Mouse (Mus musculus) cerebellum, postnatal 14 days (tissue): ENCODE data around the gene Olfml2a.

ENCODE experiments used
- DNase-seq, 2 experiments: peaks; one replicate each; pipeline ENCODE4 v3.0.0; 2021; ENCODE audit warnings: mixed read lengths in 2 of 2

Gene Olfml2a

DNA sequence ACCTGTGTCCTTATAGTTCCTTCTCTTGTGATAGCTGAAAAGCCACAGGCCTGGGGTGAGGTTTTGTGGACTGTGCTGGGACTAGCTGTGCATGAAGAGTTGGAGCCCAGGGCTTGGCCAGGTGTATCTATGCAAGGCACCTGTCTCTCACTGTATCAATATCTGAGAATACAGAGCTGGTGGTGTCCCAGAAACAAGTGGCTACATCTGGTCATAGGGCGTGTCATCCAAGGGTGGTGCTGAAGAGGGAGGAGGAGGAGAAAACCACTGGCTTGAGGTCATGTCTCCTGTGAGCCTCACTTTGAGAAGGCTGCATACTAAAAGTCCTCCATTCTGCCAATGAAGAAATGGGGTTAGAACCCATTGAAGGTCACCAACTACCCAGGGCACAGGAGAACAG lies 6.2 kb downstream of the Olfml2a start:
- no peak for DNase-seq

- DNase-seq: no peak
Observed at GRCm38 (mm10) chr2:38939047-38939446, 7.3 kb downstream of the Olfml2a start.

GRCm38 (mm10) chr2:38941426-38941825 lies 9.6 kb downstream of the Olfml2a start:
- DNase-seq: no peak

DNA sequence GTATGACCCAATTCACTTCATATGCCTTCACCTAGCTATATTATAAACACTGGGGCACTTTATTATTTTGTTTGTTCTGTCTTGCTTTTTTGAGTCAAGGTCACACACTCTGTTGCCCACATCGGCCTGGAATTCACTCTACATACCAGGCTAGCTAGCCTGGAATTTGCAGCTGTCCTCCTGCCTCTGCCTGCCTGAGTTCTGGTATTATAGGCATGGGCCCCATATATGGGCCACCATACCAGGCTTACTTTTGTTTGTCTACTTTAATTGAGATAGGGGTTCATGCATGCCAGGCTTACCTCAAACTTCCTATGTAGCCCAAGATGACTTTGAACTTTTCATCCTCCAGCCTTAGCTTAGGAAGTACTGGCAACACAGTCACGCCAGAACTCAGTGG lies 10.1 kb downstream of the Olfml2a start:
- no peak for DNase-seq

DNA sequence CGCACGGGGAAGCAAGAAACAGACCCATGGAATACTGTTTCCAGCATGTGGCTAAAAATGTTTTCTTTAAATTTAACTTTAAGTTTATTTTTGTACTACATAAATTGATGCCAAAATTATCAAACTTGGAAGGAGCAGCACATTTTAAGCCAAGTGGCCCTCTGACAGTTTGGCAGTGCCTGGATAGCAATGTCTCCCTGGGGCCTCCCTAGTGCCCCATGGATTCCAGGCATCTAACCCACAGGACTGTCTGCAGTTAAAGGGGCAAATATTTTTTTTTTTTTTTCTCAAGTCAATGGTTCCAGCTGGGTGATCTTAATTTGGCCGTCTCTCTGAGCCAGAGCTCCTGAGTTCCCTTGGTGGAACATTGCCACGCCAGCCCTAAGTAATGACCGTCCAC lies 11.4 kb downstream of the Olfml2a start:
- no peak for DNase-seq

DNA sequence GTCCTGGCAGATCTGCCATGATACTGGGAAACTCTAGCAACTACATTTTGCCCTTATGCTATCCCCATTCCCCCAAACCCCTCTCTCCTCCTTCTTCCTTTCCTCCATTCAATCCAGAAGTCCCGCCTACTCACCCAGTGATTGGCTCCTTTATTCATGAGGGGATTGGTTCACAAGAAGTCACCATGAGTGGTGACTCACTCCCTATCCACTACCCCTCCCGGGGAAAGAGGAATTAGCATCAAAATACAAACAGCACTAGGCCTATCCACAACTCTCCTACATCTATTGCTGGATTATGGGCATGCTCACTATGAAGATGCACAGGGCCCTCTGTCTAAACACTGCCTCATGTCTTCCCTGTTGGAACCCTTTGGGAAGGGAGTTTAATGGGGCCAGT lies 12.2 kb downstream of the Olfml2a start:
- DNase-seq: no peak

GRCm38 (mm10) chr2:38944460-38945161 lies 12.8 kb downstream of the Olfml2a start:
- DNase-seq: no peak

DNA sequence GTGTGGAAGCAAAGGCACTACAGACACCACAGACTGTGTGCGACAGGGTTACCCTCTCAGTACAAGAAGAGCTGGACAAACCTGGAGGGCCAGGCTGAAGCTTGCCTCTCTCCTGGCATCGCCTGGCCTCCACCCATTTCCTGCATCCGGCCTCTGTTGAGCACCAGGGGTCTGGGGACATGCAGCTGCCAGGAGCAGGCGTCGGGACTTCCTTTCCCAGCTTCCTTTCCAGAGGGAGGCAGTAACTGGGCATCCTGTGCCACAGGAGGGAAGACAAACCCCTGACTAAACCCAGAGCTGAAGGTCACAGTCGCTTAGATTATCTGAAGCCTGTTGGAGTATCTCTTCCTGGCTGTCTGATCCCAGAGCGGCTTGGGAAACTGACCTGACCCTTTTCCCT lies 15.8 kb downstream of the Olfml2a start:
- DNase-seq: no peak

DNA sequence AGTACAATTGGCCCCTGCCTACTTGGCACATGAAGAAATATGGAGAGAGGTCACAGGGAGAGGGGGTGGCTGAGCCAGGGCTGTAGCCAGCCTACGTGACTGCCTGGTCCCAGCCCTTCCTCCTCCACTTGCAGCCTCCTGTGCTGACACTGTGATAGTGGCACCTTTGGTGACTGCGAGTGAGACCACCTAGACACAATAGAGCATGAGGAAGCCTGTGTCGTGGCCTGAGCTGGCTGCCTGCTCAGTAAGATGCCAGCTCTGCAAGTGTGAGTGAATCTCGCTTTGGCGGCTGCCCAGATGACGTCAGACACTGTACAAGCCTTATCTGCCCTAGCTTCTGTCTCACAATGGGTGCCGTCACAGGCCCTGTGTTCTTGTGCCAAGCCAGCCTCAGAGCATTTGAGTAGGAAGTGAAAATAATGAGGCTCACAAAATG lies 18.5 kb downstream of the Olfml2a start:
- peak; percentile 80 to 90 for DNase-seq

- peak; percentile 51 to 57 for DNase-seq
Observed at GRCm38 (mm10) chr2:38953152-38953883, 21.5 kb downstream of the Olfml2a start.

GRCm38 (mm10) chr2:38956062-38956461 lies 24.3 kb downstream of the Olfml2a start:
- no peak for DNase-seq

DNA sequence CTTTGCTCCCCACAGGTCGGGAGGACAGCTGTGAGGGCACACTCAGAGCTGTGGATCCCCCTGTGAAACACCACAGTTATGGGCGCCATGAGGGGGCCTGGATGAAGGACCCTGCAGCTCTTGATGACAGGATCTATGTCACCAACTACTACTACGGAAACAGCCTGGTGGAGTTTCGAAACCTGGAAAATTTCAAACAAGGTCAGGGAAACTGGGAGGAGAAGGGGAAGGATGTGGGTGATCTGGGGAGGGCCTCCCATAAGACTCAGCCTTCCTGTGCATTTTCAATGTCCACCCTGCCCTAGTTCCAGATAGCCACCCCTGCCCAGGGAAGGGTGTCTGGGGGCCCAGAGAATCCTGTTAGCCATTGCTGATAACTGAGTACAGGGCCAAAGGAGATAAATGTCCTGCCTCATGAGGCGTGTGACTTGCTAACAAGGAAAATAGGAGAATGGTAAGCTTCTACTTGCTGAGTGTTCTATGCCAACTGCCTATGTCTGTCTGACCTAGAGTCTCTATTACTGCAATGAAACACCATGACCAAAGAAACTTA lies 26.0 kb downstream of the Olfml2a start:
- no peak for DNase-seq

DNA sequence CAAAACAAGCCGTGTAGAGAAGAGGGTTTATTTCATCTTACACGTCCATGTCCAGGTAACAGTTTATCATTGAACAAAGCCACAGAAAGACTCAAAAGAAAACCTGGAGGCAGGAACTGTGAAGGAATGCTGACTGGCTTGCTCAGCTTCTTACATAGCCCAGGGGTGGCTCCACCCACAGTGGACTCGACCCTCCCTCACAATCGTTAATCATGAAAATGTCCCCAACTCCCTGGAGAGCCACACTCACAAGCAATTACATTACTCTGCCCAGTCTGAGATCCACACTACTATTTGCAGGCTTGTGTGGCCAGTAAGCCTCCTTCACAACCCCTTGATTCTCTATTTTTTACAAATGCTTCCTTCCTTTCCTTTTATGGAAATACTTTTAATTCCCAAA lies 32.4 kb downstream of the Olfml2a start:
- no peak for DNase-seq

- no peak for DNase-seq
Observed at GRCm38 (mm10) chr2:38969650-38970049, 37.9 kb downstream of the Olfml2a start.

- no peak for DNase-seq
Observed at GRCm38 (mm10) chr2:38970057-38970456, 38.3 kb downstream of the Olfml2a start.

DNA sequence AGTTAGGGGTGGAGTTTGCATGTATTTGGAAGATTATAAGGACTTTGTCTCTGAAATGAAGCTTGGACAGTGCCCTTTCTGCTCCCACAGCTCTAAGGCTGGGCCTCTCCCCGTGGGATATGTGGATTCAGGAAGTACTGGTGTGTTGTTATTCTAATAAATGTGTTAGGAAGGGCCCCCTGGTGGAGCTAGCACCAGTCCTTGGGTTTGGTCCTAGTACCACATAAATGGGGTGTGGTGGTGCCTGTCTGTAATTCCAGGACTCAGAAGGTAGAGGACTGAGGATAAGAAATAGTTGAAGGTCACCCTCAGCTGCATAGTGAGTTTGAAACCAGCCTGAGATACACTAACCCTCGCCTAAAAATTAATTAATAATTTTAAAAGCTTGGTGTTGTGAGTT lies 41.4 kb downstream of the Olfml2a start:
- DNase-seq: no peak

- DNase-seq: peak in 1 of 2 experiments; percentile 39
Observed at GRCm38 (mm10) chr2:38973701-38974100, 41.9 kb downstream of the Olfml2a start.

DNA sequence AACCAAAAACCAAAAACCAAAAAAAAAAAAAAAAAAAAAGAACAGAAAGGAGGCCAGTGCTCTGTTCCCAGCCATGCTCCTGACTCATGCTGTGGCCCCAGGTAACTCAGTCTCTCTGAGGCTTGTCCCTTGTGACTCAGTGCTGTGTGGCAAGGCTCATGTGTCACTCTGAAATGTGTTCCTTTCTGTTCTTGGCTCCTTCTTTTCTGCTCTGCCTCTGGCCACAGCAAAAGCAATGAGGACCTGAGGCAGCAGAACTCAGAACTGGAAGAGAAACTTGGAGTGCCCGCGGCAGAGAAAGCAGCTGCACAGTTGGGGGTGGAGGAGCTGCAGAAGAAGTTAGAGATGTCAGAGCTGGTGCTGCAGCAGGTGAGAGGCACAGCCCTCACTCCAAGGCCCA lies 42.4 kb downstream of the Olfml2a start:
- DNase-seq: no peak

GRCm38 (mm10) chr2:38975181-38975580 lies 43.4 kb downstream of the Olfml2a start:
- DNase-seq: no peak

DNA sequence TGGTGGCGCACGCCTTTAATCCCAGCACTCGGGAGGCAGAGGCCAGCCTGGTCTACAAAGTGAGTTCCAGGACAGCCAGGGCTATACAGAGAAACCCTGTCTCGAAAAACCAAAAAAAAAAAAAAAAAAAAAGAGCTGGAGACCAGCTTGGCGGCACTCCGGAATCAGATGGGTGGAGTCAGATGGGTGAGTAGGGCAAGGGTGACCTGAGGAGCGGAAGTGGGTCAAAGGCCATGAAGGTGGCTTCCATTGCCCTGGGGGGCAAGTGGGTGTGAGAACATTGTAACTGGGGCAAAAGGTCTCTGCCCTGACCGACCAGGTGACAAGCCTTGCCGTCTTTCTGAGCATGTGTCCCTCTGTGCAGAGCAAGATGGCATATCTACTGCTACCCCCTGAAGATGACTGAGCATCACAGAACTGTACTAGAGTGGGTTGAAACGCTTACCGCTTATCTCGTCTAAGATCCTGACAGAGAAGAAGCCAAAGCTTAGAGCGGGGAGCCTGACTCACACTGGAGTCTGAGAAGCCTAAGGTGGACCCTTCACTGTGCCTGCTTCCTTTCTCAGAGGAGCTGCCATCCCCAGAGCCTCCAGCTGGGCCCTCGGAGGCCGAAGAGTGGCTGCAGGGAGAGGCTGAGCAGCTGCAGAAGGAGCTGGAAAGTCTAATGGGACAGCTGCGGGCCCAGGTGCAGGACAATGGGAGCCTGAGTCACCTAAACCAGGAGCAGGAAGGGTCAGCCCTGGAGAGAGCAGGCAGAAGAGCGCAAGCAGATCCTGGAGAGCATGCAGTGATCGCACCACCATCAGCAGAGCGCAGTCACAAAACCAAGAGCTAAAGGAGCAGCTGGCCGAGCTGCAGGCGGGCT lies 44.4 kb downstream of the Olfml2a start:
- no peak for DNase-seq

- DNase-seq: no peak
Observed at GRCm38 (mm10) chr2:38977837-38978236, 46.1 kb downstream of the Olfml2a start.

DNA sequence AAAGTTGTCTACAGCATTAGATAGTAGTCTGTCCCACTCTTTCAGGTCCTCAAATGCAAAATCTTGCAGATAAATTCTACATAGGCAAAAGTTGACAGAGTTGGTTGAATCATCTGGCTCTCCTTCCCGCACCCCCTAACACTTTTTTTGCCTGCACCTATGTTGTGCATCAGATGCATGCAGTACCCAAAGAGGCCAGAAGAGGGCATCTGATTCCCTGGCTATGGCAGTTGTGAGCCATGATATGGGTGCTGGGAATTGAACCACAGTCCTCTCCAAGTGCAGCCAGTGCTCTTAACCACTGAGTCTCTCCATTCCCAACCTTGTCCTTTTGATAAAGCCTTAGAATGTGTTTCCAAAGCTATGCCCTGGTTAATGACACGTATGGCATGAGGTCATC lies 51.7 kb downstream of the Olfml2a start:
- no peak for DNase-seq

DNA sequence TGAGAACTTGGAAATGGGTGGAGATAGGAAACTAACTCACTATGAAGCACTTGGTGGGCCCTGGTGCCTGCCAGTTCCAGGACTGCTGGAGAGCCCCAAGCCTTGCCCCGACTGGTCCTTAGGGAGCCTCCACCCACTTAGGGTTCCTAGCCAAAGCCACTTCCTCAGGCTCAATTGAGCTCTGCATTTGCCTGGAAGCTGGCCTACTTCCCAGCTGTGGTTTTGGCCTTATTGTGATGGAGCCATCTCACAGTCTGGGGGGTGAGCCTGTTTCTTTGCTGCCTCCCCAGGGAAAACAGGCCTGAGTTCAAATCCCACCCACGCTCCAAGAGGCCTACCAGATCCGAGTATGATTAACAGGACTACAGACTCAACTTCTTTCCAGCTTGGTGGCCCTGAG lies 54.8 kb downstream of the Olfml2a start:
- DNase-seq: no peak
